Mouse (Mus musculus) right cerebral cortex, postnatal 14 days (tissue): ENCODE results near the gene Nt5c3b.
A peak's percentile ranks its signal among the peaks of the same experiment; 100 is the strongest.

Experiments used
- DNase-seq: peaks from one replicate; pipeline ENCODE4 v3.0.0; 2022

Nt5c3b gene

DNA sequence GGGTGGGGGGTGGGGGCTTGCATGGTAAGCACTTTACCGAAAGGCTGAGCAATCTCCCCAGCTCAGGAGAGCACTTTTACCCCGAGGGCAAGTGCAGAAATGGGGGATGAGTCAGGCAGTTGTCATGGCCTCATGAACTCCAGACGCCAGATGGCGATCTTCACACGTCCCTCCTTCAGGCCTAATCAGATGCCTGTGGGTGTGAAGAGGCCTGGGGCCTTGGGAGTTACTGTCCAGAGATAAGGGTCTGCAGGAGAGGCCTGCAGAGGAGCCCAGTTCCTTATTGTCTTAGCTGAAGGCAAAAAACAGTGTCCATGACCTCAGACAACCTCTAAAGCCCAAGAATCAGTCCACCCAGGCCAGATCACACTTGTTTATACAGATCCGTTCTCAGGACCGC, 15.8 kb downstream of the Nt5c3b start:
- peak; percentile 75 for DNase-seq

- no peak for DNase-seq
Observed at GRCm38 (mm10) chr11:100423836-100424235, 17.8 kb downstream of the Nt5c3b start.

- no peak for DNase-seq
Observed at GRCm38 (mm10) chr11:100421537-100421936, 20.1 kb downstream of the Nt5c3b start.

GRCm38 (mm10) chr11:100414914-100415822, 26.4 kb downstream of the Nt5c3b start, which contains the start of gene Fkbp10:
Gene Fkbp10 (plus strand): TSS chr11:100415697.
- no peak for DNase-seq

DNA sequence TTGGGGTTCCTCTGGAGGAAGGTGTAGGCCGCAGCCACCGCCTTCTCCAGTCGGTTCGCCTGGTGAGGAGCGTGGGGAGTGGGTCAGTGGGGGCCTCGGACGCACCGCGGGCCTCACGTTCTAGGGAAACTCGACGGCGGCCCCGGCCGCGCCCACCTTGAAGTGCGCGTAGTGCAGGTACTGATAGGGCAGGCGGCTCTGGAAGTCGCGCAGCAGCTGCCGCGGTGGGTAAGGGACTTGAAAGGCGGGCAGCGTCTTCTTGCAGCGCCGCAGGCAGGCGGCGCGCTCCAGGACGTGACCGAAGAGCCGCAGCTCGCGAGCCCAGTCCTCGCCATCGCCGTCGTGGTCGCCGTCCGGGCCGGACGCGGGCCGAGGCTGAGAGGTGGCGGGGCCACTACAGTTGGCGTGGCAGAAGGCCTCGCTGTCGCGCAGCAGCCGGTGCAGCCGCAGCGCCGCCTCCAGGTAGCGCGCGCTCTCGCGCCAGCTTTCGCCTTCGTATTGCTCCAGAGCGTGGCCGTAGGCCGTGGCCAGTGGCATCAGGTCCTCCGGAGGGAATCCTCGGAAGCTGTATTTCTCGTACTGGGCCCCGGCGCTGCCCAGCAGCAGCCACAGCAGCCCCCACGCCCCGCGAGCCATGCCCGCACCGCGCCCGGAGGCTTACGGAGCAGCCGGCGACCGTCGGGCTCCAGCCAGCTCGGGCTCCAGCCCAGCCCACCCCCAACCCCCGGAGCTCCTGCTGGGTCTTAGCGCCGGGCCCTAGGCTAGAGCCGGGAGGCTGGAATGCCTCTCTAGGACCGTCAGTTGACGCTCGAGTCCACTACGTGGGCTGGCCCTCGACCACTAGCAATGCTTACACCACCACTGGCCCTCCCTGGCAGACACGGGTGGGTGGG, 27.3 kb downstream of the Nt5c3b start, which contains the start of gene P3h4:
TSS of gene P3h4 (minus strand) at position 816 of the 893 bp plus-strand sequence.
- DNase-seq = peak; percentile 68

DNA sequence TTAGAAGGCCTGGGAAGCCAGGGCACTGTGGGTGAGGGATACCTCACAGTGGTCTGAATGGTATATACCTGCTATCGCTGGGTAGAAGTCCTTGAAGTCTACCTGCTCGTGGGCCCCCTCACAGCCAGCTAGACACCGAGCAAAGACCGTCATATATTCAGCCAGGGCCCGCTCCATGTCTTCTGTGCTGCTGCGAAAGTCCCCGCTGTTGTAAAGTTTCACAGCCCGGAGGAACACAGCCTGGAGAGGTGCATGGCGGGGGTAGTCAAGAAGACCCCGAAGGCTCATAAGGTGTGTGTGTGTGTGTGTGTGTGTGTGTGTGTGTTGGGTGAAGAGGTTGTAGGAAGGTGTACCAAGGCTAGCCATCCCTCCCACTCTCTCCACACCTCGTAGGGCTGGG, 28.1 kb downstream of the Nt5c3b start:
- no peak for DNase-seq

GRCm38 (mm10) chr11:100411736-100412135, 29.9 kb downstream of the Nt5c3b start:
- no peak for DNase-seq

- no peak for DNase-seq
Observed at GRCm38 (mm10) chr11:100409686-100410085, 31.9 kb downstream of the Nt5c3b start.

DNA sequence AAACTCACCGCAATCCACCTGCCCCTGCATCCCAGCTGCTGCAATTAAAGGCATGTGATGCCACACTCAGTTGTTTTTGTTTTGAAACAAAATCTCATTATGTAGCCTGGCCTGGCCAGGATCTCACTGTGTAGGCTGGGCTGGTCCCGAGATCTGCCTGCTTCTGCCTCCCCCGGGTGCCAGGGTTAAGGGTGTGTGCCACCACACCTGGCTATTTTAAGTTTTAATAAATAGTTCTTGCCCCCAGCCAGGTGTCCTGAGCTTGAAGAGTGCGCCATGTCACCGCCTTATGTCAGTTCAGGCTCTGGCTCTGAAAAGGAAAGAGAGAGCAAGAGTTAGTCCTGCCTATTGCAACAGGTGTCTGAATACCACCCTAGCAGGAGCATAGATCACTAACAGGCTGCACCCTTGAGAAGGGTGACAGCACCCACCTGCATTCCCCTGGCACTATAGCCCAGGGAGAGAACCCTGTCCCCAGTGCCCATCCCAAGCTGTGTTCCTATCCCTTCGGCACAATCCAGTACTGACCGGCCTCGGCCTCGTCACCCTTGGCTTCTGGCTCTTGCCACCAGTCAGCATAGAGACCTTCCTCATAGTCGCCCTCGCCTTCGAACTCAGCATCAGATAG, 32.7 kb downstream of the Nt5c3b start:
- DNase-seq = no peak

DNA sequence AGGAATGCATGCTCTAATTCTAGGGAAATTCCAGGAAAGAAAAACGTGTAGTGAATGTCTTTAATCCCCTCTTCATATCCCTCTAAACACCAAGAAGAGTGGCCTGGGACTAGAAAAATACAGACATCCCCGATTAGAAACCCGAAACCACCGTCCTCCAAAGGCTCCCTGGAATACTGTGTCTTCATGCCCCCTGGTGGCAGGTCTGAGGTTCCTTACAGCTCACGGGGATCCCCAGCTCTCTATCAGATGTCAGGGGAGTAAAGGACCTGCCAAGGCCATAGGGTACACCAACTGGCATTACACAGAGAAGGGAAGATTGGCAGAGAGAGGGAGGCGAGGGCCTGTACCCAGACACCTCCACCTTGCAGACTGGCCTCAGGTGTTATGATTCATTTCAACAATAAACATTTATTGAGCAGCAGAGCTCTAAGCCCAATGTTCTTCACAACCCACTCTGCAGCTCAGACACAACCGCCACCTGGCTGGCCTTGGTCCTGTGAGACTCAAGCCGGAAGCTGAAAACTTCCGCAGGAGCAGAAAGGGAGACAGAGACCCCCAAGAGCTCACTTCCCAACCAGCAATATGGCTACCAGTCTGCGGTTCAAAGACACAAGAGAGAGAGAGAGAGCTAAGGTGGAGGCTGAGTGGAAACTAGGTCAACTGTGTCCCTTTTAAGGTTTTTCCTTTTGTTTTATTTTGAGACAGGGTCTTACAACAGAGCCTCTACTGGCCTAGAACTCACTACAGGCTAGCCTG, 33.4 kb downstream of the Nt5c3b start:
- DNase-seq = peak; percentile 76

DNA sequence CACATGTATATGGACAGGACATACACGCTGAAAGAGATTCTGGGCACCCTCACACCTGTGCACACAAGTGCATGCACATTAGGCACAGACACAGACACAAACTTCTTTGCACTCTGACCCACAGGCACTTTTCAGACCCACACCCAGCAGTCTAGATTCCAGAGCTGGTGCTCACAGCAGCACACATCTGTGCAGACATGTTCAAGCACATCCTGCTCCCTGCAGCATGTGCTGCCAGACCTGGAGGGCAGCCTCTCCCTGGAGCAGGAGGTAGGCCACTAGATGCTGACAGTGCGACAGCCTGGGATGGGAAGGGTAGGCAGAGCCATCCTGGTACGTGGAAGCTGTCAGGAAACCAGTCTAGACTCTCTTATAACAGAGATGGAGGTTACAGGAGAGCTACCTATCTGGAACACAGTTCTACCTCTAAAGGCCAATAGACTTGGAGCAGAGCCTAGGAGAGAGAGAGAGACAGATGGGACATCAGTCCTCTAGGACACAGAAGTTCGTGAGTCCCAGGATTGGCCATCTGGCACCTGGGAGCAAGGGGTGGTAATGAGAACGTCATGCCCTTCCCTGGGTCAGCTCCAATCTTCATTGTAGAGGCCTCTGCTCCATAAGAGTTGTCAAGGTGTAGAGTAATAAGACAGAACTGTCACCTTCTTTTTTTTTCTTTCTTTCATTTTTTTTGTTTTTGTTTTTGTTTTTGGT, 34.5 kb downstream of the Nt5c3b start:
- no peak for DNase-seq

DNA sequence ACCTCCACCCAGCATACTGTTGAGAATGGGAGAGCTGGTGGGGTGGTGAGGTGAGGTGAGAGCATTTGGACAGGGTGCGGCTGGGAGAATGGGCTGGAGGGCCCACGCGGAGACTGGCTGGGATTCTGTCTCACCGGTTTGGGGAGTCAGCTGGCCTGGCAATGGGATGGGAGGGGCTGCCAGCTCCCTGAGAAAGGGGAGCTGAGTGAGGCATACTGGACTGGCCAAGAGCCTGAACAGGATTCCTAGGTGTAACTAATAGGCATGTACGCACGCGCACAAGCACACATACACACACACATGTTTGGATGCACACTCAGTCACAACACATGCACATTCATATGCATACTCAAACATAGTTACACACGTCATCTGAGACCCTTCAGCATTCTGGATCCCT, 35.3 kb downstream of the Nt5c3b start:
- DNase-seq = no peak

- DNase-seq = no peak
Observed at GRCm38 (mm10) chr11:100404456-100405074, 37.0 kb downstream of the Nt5c3b start.

GRCm38 (mm10) chr11:100403445-100404134, 38.0 kb downstream of the Nt5c3b start:
- DNase-seq = no peak

- no peak for DNase-seq
Observed at GRCm38 (mm10) chr11:100402682-100403081, 38.9 kb downstream of the Nt5c3b start.

DNA sequence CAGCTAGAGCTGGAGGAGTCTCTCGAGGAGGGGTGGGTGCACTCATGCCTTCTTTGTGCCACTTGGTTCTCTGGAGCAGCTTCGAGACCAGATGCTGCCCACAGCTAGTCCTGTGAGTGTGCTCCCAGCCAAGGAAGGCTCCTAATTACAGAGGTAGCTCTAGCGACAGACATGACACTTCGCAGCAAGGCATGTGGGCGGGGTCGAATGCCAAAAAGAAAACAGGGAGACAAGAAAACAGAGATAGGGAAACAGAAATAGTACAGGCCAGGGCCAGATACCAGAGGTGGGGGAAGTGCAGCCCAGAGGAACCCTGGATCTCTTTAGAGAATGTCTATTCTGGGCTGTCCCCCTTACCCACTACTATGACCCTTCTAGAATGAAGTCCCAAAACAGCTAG, 39.4 kb downstream of the Nt5c3b start:
- no peak for DNase-seq

GRCm38 (mm10) chr11:100400842-100401241, 40.8 kb downstream of the Nt5c3b start:
- no peak for DNase-seq

DNA sequence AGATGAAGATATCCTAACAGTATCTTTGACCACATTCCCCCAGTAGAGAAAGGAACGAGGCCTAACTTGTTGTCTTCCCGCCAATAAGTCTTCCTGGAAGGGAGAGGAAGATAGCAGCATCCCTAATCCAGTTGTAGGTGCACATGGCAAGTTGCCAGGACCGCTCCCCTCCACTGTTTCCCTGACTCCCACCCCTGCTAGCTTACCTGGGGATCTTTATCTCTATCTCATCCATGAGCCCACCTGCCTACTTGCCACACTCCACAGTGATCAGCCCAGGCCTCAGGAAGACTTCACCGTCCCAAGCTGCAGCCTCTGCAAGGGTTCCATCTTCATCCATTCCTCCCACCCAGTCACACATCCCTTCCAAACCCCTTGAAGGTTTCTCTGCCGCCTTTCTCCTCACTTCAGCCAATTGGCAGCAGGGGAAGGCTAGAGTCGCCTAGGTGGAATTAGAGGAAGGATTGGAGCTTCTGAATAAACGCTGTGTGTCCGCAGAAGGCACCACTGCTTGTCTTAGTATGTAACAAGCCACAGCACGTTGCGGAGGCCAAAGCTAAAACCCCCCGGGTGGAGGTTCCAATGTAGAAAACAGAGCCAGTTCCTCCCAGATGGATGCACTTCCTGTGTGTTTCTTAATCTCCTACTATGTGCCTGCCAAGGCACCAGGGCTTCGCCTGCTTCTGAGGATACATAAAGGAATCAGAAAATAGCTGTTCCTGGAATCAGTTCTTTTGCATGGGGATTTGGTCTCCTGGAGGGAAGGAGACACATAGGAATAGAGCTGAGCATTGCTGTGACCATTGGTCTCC, 41.7 kb downstream of the Nt5c3b start:
- no peak for DNase-seq

DNA sequence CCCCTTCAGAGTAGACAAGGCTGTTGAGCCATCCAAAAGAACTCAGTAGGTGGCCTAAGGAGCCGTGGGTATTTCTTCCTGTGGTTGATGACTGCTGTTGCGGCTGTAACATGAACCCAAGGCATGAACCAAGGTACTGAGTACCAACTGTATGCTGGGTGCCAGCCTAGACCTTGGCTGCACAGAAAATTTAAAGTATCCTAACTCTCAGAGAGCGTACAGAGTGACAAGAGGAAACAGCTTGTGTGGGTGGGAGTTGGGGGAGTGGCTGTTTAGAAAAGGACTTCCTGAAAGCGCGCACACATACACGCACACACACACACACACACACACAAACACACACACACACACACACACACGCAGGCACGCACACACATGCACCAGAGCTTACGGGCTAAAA, 42.3 kb downstream of the Nt5c3b start:
- DNase-seq = no peak

DNA sequence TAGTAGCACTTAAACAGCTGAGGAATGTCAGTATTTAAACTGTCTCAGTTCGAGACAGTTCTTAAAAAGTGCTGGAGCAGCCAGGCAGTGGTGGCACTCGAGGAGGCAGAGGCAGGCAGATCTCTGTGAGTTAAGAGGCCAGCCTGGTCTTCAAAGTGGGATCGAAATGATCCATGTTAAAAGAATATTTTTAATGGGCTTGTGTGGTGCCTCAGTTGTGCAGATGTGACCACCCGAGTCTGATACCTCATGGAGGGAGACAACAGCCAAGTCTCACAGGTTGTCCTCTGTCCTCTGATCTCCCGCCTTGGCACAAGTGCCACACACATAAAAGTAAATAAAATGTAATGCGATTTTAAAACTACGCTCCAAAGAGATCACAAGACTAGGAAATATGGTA, 43.1 kb downstream of the Nt5c3b start:
- DNase-seq = no peak
